Mouse (Mus musculus) CD4-positive, CD25-positive, alpha-beta regulatory T cell, adult 4 months (primary cell): ENCODE measurements around the gene Nfia. TPM values are rescaled to one million over a fixed set of nuclear protein-coding genes. Genes with fewer than 3 reads are reported as not detected.

Experiments used
- ATAC-seq: one replicate; pipeline ENCODE4 v1.8.0; 2017
- polyA plus RNA-seq, 2 experiments: library from polyadenylated mRNA; unstranded; fragments of 100-300 nt; shearing (Covaris generic); gene quantifications; one replicate each; pipeline ENCODE4 v1.2.1; 2017

The Nfia gene
- polyA plus RNA-seq, 2 experiments from 2014 or later: 13.1 to 19.9 TPM

DNA sequence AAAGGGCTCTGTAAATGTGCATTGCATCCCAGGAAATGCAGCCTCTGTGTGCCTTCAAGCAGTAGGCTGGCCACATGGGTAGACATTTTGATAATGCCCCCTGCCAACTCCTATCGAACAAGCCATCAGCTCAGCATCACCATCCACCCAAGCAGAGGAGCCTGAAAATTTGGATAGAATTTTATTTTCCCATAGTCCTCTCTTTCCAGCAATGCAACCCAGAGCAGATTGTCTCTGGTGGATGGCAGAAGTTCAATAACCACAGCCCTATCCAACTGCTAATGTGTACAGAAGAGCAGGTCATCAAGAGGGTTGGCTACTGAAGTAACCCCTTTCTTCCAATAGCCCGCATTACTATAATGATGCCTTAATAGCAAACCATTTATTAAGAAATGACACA lies 237.4 kb downstream of the Nfia start:
- ATAC-seq: no peak

DNA sequence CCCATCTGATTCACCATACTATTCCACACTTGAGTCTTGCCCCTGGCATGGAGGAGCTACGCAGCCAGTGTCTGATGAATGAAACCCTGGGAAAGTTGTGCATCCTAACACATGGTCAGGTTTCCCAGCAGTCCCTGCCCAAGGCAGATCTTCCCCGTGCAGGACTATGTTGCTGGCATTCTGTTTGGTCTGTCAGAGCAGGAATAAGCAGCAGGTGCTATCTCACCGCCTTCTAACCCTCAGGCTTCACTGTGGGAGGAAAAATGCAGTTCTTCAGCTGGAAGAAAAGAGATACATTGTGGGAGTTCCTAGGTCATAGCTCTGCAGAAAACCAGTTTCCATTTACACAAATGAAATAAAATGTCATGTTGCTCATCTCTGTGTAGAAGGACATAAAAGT lies 247.3 kb downstream of the Nfia start:
- no peak for ATAC-seq

DNA sequence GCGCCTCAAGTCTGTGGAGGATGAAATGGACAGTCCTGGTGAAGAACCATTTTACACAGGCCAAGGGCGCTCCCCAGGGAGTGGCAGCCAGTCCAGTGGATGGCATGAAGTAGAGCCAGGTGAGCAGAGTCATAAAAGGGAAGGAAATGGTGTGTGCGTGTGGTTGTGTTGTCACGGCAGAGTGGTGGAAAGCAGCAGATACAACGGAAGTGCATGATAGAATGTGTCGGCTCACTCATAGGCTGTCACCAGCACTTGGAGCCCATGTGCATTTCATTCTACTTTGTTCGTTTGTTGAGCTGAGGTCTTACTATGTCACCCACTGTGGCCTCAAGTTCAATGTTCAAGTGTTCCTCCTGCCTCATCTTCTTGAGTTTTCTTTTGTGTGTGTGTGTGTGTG lies 248.3 kb downstream of the Nfia start:
- peak; percentile 75 for ATAC-seq

DNA sequence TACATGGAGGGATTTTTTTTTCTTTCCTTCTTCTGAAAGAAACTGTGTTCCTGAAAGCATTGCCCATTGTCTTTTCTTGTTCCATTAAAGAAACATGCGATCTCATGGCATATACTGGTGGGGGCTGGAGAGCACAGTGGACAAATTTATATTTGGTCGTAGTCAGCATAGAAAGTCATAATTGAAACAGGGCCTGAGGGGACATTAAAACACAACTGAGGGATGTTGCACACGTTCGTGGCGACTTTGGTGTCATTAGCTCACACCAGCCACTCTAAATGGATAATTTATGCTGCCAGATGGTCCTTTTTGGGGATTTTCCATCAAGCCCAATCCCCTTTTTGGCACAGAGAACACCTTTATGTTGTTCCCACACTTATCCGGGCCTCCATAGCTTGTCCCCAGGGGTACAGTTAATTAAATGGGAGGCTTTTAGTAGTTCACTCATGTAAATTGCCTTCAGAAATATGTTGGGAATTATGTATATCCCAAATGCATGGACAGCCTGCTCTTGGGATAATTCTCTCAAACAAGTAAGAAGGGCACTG lies 250.8 kb downstream of the Nfia start:
- no peak for ATAC-seq

DNA sequence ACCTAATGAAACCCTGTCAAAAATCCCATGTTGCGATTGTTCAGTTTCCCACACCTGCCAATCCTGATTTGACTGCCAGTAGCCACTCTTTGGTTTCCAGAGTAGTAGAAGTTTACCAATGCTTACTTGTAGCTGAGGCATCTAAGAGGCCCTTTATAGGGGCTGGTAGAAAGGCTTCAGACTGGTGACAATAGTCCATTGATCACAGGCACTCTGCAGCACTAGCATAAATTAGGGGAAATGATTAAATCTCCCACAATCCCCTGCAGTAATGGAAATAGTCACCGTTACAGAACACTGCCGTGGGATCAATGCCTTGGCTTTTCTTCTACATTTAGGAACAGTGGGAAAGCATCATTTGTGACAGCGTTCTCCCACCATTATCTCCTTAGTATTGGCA lies 254.9 kb downstream of the Nfia start:
- no peak for ATAC-seq

DNA sequence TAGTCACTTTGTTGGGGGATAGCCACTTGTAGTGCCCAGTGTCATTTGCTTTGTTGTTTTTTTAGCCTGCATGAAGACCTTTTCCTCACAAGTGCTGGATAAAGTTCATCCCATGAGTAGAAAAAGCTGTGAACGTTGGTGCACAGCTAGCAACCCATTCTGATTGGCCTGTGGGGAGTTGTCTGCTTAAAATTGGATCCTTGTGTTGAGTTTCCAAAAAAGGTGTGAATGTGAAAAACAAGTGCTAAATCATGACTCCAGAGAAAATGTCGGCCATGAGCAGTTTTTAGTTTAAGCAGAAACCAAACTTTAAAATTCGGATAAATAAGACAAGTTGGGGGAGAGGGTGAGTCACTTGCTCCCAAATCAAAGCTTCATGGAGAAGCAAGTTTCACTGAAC lies 259.3 kb downstream of the Nfia start:
- ATAC-seq: no peak

DNA sequence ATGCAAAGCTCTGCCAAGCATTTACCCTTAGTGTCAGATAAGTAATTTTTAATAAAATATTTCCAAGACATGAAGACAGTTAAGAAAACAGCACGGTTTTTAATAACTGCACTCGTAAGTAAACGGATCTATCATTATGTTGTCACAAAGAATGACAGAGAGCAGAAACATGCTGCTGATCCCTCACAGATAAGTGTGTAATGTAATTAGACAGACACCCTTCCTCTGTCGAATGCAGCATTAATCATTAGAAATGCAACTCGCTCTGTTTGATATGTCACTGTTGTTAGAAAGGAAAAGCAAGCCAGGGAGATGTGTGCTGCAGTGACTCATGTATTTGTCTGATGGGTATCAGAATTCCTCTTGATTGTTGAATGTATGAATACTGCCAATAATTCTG lies 259.8 kb downstream of the Nfia start:
- no peak for ATAC-seq

DNA sequence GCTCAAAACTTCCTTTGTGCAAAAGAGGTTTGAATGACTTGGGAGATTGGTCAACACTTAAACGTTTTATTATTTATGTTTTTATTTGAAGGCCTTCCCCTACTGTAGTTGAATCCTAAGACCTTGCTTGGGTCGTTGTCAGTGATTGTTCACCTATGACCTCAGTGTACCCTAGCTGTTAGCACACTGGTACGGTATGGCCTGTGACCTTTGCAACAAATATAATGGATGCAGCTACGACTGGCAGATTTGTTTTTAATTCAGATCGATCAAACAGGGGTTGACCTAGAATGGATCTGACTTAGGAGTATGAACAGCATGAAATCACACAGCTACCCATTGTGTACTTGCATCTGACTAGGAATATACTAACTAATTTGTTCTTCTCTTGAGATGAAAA lies 266.6 kb downstream of the Nfia start:
- no peak for ATAC-seq

DNA sequence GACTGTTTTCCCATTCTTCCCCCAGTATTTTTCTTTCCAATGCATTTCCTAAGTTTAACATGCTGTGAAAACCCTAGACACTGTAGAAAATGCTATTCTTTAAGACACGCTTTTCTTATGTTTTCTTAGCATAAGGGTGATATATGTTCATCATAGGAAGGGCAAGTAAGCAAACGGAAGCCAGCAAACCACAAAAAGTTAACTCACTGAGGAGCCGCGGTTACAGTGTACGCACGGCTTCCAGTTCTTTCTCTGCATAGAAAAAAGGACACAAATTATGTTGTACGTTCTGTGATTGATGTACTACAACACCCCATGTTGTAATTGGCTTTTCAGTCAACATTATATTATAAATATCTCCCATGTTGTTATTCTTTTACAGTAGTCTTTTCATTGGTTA lies 267.6 kb downstream of the Nfia start:
- ATAC-seq: peak; percentile 95

DNA sequence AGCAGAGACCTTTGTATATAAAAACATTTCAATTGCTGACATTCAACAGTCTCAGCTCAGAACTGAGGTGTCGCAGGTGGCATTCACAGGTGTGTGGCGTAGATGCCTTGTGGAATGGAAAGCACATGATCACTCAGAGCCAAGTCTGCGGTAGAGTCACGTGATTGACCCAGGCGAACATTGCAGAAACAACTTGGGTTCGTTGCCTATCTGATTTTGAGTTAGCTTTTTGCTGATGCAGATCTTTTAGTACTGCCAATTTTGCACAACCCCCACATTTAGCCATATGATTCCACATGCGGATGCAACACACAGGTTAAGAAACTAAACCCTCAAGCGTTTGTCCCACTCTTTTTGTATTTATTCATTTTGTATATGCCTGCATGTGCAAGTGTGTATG lies 272.1 kb downstream of the Nfia start:
- ATAC-seq: no peak

DNA sequence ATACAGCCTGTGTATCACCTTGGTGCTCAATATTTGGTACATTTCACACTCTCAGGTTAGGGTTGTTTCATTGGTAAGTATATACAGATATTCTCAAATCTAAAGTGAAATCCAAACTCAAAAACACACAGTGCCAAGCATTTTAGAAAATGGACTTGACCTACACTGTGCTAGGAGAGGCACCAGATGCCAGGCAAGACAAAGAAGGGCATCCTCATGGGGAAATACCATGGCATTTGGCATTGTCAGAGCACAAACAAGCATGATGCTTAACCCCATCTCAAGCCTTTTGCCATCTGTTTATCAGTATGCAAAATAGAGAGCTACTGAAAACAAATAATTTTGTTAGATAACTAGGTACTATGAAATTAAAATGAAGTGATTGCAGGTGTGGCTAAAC lies 274.8 kb downstream of the Nfia start:
- ATAC-seq: no peak

DNA sequence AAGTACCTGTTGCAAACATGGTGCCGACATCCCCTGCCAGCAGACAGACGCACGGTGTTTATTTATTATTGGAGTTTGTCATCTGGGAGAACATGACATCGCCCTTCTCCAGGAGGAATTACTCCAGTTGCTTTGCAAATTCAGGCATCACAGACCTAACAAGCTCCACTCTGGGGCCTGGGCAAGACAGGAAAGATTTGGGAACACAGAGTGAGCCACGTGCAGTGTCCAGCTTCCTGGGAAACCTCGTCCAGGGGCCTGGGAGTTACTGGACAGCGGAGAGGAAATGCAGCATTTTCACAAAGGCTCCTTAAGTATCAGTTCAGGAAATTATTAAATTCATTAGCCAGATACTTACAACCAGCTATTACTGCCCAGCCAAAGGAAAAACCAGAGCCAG lies 277.1 kb downstream of the Nfia start:
- no peak for ATAC-seq

DNA sequence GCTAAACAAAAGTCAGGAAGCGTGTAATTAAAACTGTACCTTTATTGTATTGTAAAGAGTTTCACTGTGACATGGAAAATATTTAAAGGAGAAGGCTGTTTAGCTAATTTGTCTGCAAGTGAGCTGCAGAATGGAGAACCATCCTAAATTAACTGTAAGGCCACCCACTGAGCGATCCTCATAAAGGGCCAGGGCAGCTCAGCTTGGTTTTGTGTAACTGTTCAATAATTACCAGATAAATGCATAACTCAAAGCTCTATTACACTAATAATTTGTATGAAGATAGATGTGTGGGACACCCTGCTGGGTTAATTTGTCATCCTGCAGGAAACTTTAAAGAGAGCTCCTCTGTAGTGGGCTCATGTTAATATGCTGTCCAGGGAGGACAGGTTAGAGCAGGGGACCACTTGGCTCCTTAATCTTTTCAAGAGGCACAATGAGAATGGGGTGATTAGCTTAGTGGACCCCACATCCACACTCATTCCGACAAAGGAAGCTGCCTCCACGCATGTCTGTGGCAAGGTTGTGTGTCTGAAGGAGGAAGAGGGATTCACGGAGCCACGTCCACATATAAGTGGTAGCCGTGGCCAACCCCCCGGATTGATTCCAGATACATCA lies 277.6 kb downstream of the Nfia start:
- ATAC-seq: no peak

DNA sequence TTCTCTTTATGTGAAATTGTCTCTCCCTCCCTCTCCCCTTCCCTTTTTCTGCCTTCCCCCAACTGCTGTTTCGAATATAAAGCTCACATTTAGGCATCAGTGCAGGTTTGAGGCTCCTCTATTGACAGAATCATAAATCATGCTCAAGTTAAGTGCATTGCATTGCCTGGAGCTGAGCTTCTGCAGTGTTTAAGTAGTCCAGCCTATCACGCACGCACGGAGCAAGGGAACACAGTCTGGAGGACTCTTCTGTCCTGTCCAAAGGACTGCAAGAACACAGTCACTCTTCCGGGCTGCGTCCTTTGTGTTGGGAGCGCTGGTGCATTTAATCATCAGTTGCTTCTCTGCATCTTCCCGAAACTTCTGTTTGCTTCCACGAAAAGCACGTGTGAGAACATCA lies 278.2 kb downstream of the Nfia start:
- no peak for ATAC-seq

DNA sequence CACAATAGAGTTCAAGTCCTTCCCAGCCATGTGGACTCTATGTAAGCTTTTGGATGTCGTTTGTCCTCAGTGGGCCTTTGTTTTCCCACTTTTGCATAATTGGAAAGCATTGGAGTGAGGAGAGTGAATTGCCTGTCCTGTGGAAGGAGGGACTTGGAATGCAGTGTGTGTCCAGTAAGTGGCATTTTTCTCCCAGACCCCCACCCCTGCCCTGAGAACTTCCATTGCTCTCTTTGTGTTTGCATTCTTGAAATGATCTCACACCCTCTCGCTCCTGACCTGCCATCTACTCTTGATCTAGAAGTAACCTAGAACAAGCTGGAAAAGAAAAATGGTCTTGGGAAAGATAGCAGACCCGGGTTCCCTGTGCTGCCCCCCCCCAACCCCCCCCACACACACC lies 278.8 kb downstream of the Nfia start:
- ATAC-seq: no peak

DNA sequence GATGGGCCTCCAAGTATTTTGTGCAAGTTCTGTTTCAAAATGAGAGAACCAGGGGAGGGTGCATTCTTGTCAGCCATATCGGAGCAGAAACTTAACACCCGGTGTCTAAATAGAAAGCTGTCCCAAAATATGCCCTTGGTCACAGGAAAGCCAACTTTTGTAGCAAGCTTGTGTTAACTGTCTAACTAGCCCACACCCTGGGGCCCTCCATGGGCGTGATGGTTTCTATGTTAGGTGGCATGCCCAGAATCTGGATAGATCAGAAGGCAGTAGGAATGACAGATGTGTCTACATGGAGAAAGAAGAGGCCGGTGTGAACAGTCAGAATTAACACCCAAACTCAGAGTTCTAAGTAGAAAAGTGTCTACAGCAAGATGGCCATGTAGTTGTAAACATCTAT lies 282.5 kb downstream of the Nfia start:
- no peak for ATAC-seq

DNA sequence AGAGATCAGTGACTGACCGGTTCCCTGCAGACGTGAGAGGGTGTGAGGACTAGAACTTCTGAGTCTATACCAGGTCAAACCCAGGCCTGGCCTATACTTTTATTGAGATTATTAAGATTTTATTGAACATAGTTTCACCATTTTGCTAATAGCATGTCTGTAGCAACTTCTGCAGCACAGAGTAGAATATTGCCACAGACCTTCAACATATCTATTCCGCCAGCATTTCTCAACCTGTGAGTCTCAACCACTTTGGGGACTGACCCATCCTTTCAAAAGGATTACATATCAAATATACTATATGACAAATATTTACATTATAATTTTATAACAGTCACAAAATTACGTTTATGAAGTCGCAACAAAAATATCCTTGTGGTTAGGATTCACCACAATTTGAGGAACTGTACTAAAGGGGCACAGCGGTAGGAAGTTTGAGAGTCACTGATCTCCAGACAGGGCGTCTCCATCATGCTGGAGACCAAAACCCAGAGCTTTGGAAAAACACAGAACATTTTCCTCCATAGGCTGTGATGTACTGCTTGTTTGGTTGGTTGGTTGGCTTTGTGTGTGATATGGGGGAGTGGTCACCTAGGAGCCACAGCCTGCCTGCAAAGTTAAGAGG lies 284.0 kb downstream of the Nfia start:
- ATAC-seq: no peak

DNA sequence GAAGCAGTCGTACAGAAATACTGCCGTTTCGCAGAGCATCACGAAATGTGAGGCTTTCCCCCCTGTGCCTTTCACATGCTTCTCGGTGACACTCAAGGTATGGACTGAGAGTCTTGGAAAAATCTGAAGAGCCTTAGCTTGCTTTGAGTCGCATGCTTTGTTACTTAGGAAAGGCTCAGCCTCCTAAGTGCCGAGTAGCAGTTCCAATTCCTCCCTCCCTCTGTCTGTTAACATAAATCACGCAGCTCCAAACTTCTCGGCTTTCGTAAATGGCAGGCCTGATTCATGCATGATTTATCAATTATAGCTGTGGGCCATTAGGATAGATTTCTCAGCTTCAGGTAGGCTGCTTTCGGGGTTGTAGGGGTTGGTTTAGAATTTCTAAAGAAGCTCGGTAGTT lies 284.7 kb downstream of the Nfia start:
- ATAC-seq: no peak

DNA sequence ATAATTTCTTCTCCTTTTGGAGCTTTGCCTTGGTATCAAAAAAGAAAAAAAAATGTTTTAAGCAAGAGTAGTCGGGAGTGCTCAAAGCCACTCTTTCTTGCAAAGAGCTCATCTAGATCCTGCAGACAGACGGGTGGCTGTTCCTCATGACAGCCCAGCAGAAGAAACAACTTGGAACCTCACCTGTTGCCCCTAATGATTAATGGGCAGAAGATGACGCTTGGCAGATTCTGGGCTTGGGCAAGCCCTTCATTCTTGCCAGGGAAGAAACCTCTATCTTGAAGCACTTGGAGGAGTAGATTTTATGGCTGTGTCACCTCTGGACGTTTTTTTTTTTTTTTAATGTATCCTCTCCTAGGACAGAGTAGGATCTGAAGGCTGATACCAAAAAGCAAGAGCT lies 285.2 kb downstream of the Nfia start:
- no peak for ATAC-seq

DNA sequence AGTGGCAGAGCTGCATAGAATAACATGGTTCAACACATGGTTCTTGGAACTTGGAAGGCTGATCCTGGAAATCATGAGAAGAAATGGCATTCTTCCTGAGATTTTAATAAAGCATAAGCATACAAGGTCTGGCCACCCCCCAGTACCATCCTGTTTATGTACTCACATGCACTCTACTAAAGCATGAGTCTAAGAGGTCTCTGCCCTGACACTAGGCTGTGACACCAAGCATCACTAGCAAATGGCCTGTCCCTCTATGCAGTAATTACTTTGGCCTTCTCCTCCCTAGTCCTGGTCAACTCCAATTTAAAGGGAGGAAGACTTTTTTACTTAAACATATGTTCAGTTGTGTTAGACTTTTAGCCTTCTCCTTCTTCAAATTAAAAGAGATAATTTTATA lies 285.6 kb downstream of the Nfia start:
- no peak for ATAC-seq

DNA sequence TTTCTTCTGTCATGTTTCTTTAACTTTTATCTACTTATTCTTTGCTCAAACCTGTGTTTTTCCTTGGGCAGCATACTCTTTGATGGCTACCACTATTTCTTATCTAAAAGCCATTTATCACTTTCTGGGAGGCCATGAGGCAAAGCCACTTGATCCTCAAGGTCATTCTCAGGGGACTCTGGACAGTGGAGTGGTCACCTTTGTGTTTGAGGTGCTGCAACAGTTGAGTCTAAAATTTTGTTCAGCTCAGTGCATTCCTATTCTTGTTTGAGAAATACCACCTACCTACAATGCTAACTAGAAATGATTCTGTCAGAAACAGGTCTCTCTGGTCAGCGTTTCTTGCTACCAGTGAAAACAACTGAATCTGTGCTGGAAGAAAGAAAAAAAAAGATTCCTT lies 288.1 kb downstream of the Nfia start:
- no peak for ATAC-seq

DNA sequence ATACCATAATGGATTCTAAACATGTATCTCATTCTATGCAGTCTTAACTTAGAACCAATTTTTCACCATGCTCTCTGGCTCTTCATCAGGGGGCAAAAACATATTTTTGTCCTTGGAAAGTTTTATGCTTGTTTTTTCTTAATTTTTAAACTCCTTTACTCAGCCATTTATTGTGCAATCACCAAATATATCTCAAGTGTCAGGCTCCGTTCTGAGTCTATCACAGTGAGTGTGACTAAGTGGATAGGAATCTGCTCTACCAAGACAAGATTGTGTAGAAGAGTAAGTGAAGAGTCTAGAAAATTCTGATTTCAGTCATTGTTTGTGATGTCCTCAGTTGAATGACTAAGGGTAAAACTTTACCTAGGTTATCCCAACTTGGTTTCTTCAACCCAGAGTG lies 288.6 kb downstream of the Nfia start:
- ATAC-seq: no peak

DNA sequence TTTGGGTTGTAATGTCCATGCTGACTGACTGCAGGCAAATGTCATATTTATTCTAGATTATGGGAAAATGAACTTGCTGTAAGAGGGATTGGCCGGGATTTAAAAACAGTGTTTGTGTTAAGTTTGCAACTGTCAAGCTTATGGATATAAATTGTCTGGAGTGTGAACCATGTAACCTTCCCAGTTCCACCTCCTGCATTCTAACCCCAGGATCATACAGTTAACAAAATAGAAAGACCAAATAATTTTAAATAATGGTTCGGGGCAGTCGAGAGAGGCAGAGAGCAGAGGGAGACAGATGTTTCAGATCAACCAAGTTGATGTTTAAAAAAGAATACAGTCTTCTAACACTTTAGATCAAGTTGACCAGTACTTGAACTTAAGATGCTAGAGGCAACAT lies 290.7 kb downstream of the Nfia start:
- no peak for ATAC-seq

DNA sequence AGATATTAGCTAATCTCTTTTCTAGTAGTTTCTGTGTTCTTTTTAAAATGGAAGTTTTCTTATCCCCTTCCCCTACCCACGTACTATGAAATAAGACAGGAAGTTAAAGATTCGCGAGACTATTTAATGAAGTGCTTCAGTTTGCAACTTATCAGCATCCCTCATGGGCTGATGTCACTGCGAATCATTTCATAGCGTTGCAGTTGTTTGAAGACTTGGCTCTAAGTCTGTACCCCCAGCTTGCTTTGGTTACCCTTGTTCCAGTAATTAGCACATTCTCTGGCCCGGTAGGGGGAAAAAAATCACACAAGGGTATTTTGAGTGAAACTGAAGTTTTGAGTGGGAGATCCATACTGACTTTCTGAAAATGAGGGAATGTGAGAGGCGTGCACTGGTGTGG lies 303.6 kb downstream of the Nfia start:
- no peak for ATAC-seq

DNA sequence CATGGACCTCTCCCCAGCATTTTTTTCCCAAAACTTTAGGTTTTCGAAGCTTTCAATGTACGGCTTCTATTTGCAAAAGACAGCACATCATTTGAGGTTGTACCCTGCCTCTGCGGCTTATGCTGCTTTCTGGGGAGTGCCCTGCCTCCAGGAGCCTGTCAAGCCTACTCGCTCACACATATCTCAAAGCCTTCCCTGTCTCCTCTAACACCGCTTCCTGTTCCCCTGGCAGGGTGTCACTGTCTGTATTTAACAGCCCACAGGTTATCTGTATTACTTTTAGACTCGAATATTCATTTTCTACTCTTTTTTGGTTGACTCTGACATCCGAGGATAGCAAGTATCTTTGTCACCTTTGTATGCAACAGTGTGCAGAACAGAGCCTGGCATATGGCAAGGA lies 304.1 kb downstream of the Nfia start:
- no peak for ATAC-seq
